Mouse (Mus musculus) lung, postnatal 0 days (tissue): ENCODE data around the gene Senp7. TPM values are rescaled to one million over a fixed set of nuclear protein-coding genes. Genes with fewer than 3 reads are reported as not detected.
"Not testable (repeated sequence)": the region's sequence is repeated elsewhere in the genome, so short reads cannot be mapped to it uniquely, and the experiment has no call there.

Experiments
- ATAC-seq: fragments of 200-750 bp; cut with Nextera tagmentation; 2 replicates; pipeline ENCODE4 v1.8.0; 2017; ENCODE audit warnings: moderate library complexity
- DNase-seq: peaks from one replicate; pipeline ENCODE4 v3.0.0-alpha.2; 2016; ENCODE audit warnings: low spot score
- H3K27ac ChIP-seq: fragments of 300-500 bp; sonication (generic); 2 replicates; pipeline ENCODE4 v1.5.1; 2014; ENCODE audit warnings: antibody characterized with exemption, mild to moderate bottlenecking, low read length, mixed read lengths
- H3K27me3 ChIP-seq: fragments of 300-500 bp; sonication (generic); replicated peaks from 2 replicates; pipeline ENCODE4 v1.6.1; 2014; ENCODE audit warnings: low read length, mixed read lengths; ENCODE audit not compliant: insufficient read depth
- H3K36me3 ChIP-seq: fragments of 300-500 bp; sonication (generic); 2 replicates; pipeline ENCODE4 v1.6.1; 2014; ENCODE audit warnings: low read length, mixed read lengths; ENCODE audit not compliant: insufficient read depth
- H3K4me1 ChIP-seq: fragments of 300-500 bp; sonication (generic); 2 replicates; pipeline ENCODE4 v1.6.1; 2014; ENCODE audit warnings: antibody characterized with exemption, low read depth, low read length, mixed read lengths; ENCODE audit not compliant: insufficient read depth
- H3K4me2 ChIP-seq: fragments of 300-500 bp; sonication (generic); replicated peaks from 2 replicates; pipeline ENCODE4 v1.6.1; 2014; ENCODE audit warnings: low read depth, mild to moderate bottlenecking, low read length, moderate library complexity, mixed read lengths
- H3K4me3 ChIP-seq: fragments of 300-500 bp; sonication (generic); 2 replicates; pipeline ENCODE4 v1.5.1; 2014; ENCODE audit warnings: low read depth, low read length
- H3K9ac ChIP-seq: fragments of 300-500 bp; sonication (generic); replicated peaks from 2 replicates; pipeline ENCODE4 v1.6.1; 2014; ENCODE audit warnings: low read depth, mild to moderate bottlenecking
- H3K9me3 ChIP-seq: fragments of 300-500 bp; sonication (generic); 2 replicates; pipeline ENCODE4 v1.6.1; 2016; ENCODE audit warnings: low read length, mixed read lengths
- CTCF ChIP-seq: IDR thresholded peaks from 2 replicates; pipeline ENCODE4 v1.5.1; 2016; ENCODE audit warnings: antibody characterized with exemption, mild to moderate bottlenecking
- EP300 ChIP-seq: IDR thresholded peaks from 2 replicates; pipeline ENCODE4 v1.6.1; 2016; ENCODE audit warnings: antibody characterized with exemption, mild to moderate bottlenecking, control low read depth
- WGBS: fragments of 180-500 bp; shearing (Covaris S2); extraction: QIAGEN DNeasy Blood & Tissue Kit; methylation state at CpG from one replicate; pipeline ENCODE4 v1.1.7; 2014; 5-methylcytosine and 5-hydroxymethylcytosine counted together
- polyA plus RNA-seq: library from polyadenylated mRNA; unstranded; fragments of >200 nt; fragmentation: Nextera tagmentation; extraction: Ambion mirVana; gene quantifications from 2 replicates; pipeline ENCODE4 v1.2.1, GENCODE M21; 2015

Gene Senp7
- polyA plus RNA-seq, result 19.9 and 21.2 TPM in 2 replicates

GRCm38 (mm10) chr16:56048038-56048437 lies at the start of gene Senp7:
Gene Senp7, plus strand, starts transcription at chr16:56048338.
- H3K36me3 ChIP-seq, H3K4me2 ChIP-seq, ATAC-seq, H3K4me3 ChIP-seq, DNase-seq, H3K27ac ChIP-seq, H3K9ac ChIP-seq, H3K9me3 ChIP-seq, H3K4me1 ChIP-seq, H3K27me3 ChIP-seq: not testable (repeated sequence)
- no CpG with 5 or more reads among the region's 4 CpGs for whole genome bisulfite sequencing

GRCm38 (mm10) chr16:56006798-56007197 lies 41.3 kb upstream of the Senp7 start:
- 95% methylated on average over 11 of the region's 11 CpGs for WGBS
- no peak for DNase-seq
- ATAC-seq, result no peak
- Histone ChIP-seq H3K27ac (no peak overlapping the region), H3K9ac (no peak overlapping the region), H3K4me1 (no peaks in the 10 kb centered on the region), H3K9me3 (no peaks in the 10 kb centered on the region), H3K27me3 (no peaks in the 10 kb centered on the region), H3K4me3 (no peak overlapping the region), H3K4me2 (no peak overlapping the region), H3K36me3 (peaks cover 13% of the 10 kb centered on the region)
- TF ChIP-seq CTCF (no peak), EP300 (no peak)

GRCm38 (mm10) chr16:56008862-56009261 lies 39.3 kb upstream of the Senp7 start:
- H3K27ac ChIP-seq, result no peak overlapping the region
- H3K36me3 ChIP-seq, result peaks cover 13% of the 10 kb centered on the region
- no peaks in the 10 kb centered on the region for H3K4me1 ChIP-seq
- H3K27me3 ChIP-seq, result no peaks in the 10 kb centered on the region
- H3K4me2 ChIP-seq, result no peak overlapping the region
- H3K9ac ChIP-seq, result no peak overlapping the region
- no peak for DNase-seq
- no peak for ATAC-seq
- 93% methylated on average over 1 of the region's 1 CpGs for WGBS
- H3K9me3 ChIP-seq, result no peaks in the 10 kb centered on the region
- H3K4me3 ChIP-seq, result no peak overlapping the region
- TF ChIP-seq CTCF, result no peak
- no peak for TF ChIP-seq EP300

- no peak for ATAC-seq
These were observed 35.1 kb upstream of the Senp7 start for GRCm38 (mm10) chr16:56012789-56013743.

GRCm38 (mm10) chr16:56014076-56014475 lies 34.1 kb upstream of the Senp7 start:
- Histone ChIP-seq H3K27ac (no peak overlapping the region), H3K4me3 (no peak overlapping the region), H3K9me3 (no peaks in the 10 kb centered on the region), H3K36me3 (peaks cover 17% of the 10 kb centered on the region), H3K27me3 (no peaks in the 10 kb centered on the region), H3K4me1 (no peaks in the 10 kb centered on the region), H3K4me2 (no peak overlapping the region), H3K9ac (no peak overlapping the region)
- DNase-seq (no peak), ATAC-seq (no peak)
- TF ChIP-seq CTCF, result no peak
- no peak for TF ChIP-seq EP300
- 72% methylated on average over 7 of the region's 7 CpGs for WGBS

More at GRCm38 (mm10) chr16:56012789-56013743, 35.1 kb upstream of the Senp7 start:
- Histone ChIP-seq H3K27ac (no peak overlapping the region), H3K9ac (no peak overlapping the region), H3K27me3 (no peaks in the 10 kb centered on the region), H3K36me3 (peaks cover 10% of the 10 kb centered on the region), H3K4me1 (no peaks in the 10 kb centered on the region), H3K4me3 (no peak overlapping the region), H3K4me2 (no peak overlapping the region), H3K9me3 (no peaks in the 10 kb centered on the region)
- 92% methylated on average over 10 of the region's 10 CpGs for WGBS
- no peak for TF ChIP-seq EP300
- no peak for TF ChIP-seq CTCF
- DNase-seq, result no peak

GRCm38 (mm10) chr16:56019660-56020059 lies 28.5 kb upstream of the Senp7 start:
- Histone ChIP-seq H3K4me3 (no peak overlapping the region), H3K27me3 (no peaks in the 10 kb centered on the region), H3K9me3 (no peaks in the 10 kb centered on the region), H3K4me2 (no peak overlapping the region), H3K4me1 (no peaks in the 10 kb centered on the region), H3K27ac (no peak overlapping the region), H3K9ac (no peak overlapping the region), H3K36me3 (peaks cover 26% of the 10 kb centered on the region)
- no peak for ATAC-seq
- DNase-seq, result no peak
- WGBS, result 95% methylated on average over 7 of the region's 7 CpGs
- TF ChIP-seq CTCF (no peak), EP300 (no peak)
